Mouse (Mus musculus) CH12.LX (cell line): ENCODE data around the gene Mrpl2. TPM values are rescaled to one million over a fixed set of nuclear protein-coding genes. Genes with fewer than 3 reads are reported as not detected.

Experiments used
- DNase-seq: peaks from one replicate; pipeline ENCODE4 v3.0.0-alpha.2; 2013; ENCODE audit errors: extremely low read depth
- H3K27ac ChIP-seq: 2 replicates; pipeline ENCODE4 v1.5.1; 2012; ENCODE audit warnings: low read depth, mild to moderate bottlenecking, control low read depth, moderate library complexity; ENCODE audit not compliant: insufficient read depth
- H3K27me3 ChIP-seq: replicated peaks from 2 replicates; pipeline ENCODE3; 2012; ENCODE audit warnings: inconsistent platforms
- H3K36me3 ChIP-seq, 2 experiments: replicated peaks in 1 of 2; 2 replicates each; pipeline versions ENCODE3 to v1.6.1; 2012; ENCODE audit warnings: inconsistent platforms in 1 of 2, low read length in 1 of 2, mild to moderate bottlenecking in 1 of 2, mixed read lengths in 1 of 2, moderate library complexity in 1 of 2; ENCODE audit not compliant: control insufficient read depth in 1 of 2, insufficient read depth in 1 of 2
- H3K4me1 ChIP-seq, 2 experiments: 2 replicates each; pipeline ENCODE4 v1.6.1; 2012; ENCODE audit warnings: inconsistent platforms in 1 of 2, moderate library complexity in 1 of 2; ENCODE audit not compliant: insufficient read depth in 2 of 2, control insufficient read depth in 1 of 2
- H3K4me2 ChIP-seq: 2 replicates; pipeline ENCODE4 v1.6.1; 2012; ENCODE audit warnings: low read depth, mild to moderate bottlenecking, control low read depth; ENCODE audit not compliant: poor library complexity, insufficient read depth, severe bottlenecking
- H3K4me3 ChIP-seq, 3 experiments: fragments of 150-350 bp in 1 of 3; sonication (generic) in 1 of 3; replicated peaks in 1 of 3; 2 replicates each; pipeline versions ENCODE3 to v1.5.1; 2011 to 2012; ENCODE audit warnings: low read depth in 2 of 3, low read length in 2 of 3, mild to moderate bottlenecking in 2 of 3, moderate library complexity in 2 of 3, control low read depth in 1 of 3, improper control_type of control experiment in 1 of 3, inconsistent platforms in 1 of 3, mixed read lengths in 1 of 3; ENCODE audit not compliant: poor library complexity in 1 of 3
- H3K79me2 ChIP-seq: replicated peaks from 2 replicates; pipeline ENCODE4 v1.6.1; 2012; ENCODE audit warnings: mild to moderate bottlenecking, moderate library complexity; ENCODE audit not compliant: control insufficient read depth, poor library complexity, insufficient read depth, severe bottlenecking; ENCODE audit errors: extremely low read depth
- H3K9ac ChIP-seq: 2 replicates; pipeline ENCODE4 v1.6.1; 2012; ENCODE audit warnings: low read depth, mild to moderate bottlenecking, control low read depth, moderate library complexity; ENCODE audit not compliant: insufficient read depth
- H3K9me3 ChIP-seq: replicated peaks from 2 replicates; pipeline ENCODE3; 2012; ENCODE audit warnings: low read length, inconsistent platforms, mixed read lengths
- BHLHE40 ChIP-seq: IDR thresholded peaks from 2 replicates; pipeline ENCODE4 v1.6.1; 2011; ENCODE audit warnings: mild to moderate bottlenecking, low read depth, low read length, improper control_type of control experiment
- CHD1 ChIP-seq: IDR thresholded peaks from 2 replicates; pipeline ENCODE4 v1.6.1; 2012; ENCODE audit warnings: low read depth, low read length, improper control_type of control experiment, inconsistent platforms
- CHD2 ChIP-seq: IDR thresholded peaks from 2 replicates; pipeline ENCODE4 v1.6.1; 2011; ENCODE audit warnings: low read length, improper control_type of control experiment
- CTCF ChIP-seq, 2 experiments: IDR thresholded peaks in 1 of 2; conservative IDR thresholded peaks in 1 of 2; 2 replicates each; pipeline ENCODE4 v1.5.1; 2011 to 2012; ENCODE audit warnings: low read depth in 2 of 2, low read length in 2 of 2, improper control_type of control experiment in 1 of 2, inconsistent platforms in 1 of 2, mild to moderate bottlenecking in 1 of 2, moderate library complexity in 1 of 2
- E2F4 ChIP-seq: IDR thresholded peaks from 2 replicates; pipeline ENCODE4 v1.6.1; 2011; ENCODE audit warnings: low read depth, low read length, improper control_type of control experiment; ENCODE audit not compliant: insufficient replicate concordance
- ELF1 ChIP-seq: IDR thresholded peaks from 2 replicates; pipeline ENCODE4 v1.6.1; 2014; ENCODE audit warnings: low read depth, mild to moderate bottlenecking, inconsistent platforms, low read length, improper control_type of control experiment
- EP300 ChIP-seq: IDR thresholded peaks from 2 replicates; pipeline ENCODE4 v1.6.1; 2011; ENCODE audit warnings: low read length, improper control_type of control experiment
- ETS1 ChIP-seq: conservative IDR thresholded peaks from 2 replicates; pipeline ENCODE4 v1.6.1; 2012; ENCODE audit warnings: low read depth, mild to moderate bottlenecking, inconsistent platforms, low read length, improper control_type of control experiment, moderate library complexity
- GABPA ChIP-seq: IDR thresholded peaks from 2 replicates; pipeline ENCODE4 v1.6.1; 2012; ENCODE audit warnings: low read depth, low read length, improper control_type of control experiment, inconsistent platforms; ENCODE audit not compliant: insufficient replicate concordance
- HCFC1 ChIP-seq: IDR thresholded peaks from 2 replicates; pipeline ENCODE4 v1.6.1; 2012; ENCODE audit warnings: low read depth, mild to moderate bottlenecking, inconsistent platforms, low read length, improper control_type of control experiment
- IRF4 ChIP-seq: IDR thresholded peaks from 2 replicates; pipeline ENCODE4 v1.6.1; 2014; ENCODE audit warnings: low read depth, mild to moderate bottlenecking, inconsistent platforms, low read length, improper control_type of control experiment
- JUN ChIP-seq: IDR thresholded peaks from 2 replicates; pipeline ENCODE4 v1.6.1; 2011; ENCODE audit warnings: low read depth, mild to moderate bottlenecking, low read length, improper control_type of control experiment, moderate library complexity; ENCODE audit not compliant: insufficient read depth
- JUND ChIP-seq: conservative IDR thresholded peaks from 2 replicates; pipeline ENCODE4 v1.6.1; 2011; ENCODE audit warnings: low read depth, low read length, improper control_type of control experiment
- KAT2A ChIP-seq: IDR thresholded peaks from 2 replicates; pipeline ENCODE4 v1.6.1; 2012; ENCODE audit warnings: low read length, improper control_type of control experiment, inconsistent platforms; ENCODE audit not compliant: insufficient replicate concordance
- MAFK ChIP-seq: IDR thresholded peaks from 2 replicates; pipeline ENCODE4 v1.6.1; 2011; ENCODE audit warnings: low read length, improper control_type of control experiment; ENCODE audit not compliant: insufficient replicate concordance
- MAX ChIP-seq: IDR thresholded peaks from 2 replicates; pipeline ENCODE4 v1.6.1; 2011; ENCODE audit warnings: low read length, improper control_type of control experiment
- MAZ ChIP-seq: IDR thresholded peaks from 2 replicates; pipeline ENCODE4 v1.6.1; 2012; ENCODE audit warnings: low read depth, mild to moderate bottlenecking, inconsistent platforms, low read length, improper control_type of control experiment, moderate library complexity
- MEF2A ChIP-seq: IDR thresholded peaks from 2 replicates; pipeline ENCODE4 v1.6.1; 2014; ENCODE audit warnings: low read depth, mild to moderate bottlenecking, inconsistent platforms, low read length, improper control_type of control experiment, borderline replicate concordance
- MXI1 ChIP-seq: IDR thresholded peaks from 2 replicates; pipeline ENCODE4 v1.6.1; 2011; ENCODE audit warnings: mild to moderate bottlenecking, low read depth, low read length, improper control_type of control experiment
- MYC ChIP-seq: IDR thresholded peaks from 2 replicates; pipeline ENCODE4 v1.6.1; 2011; ENCODE audit warnings: low read depth, mild to moderate bottlenecking, improper control_type of control experiment, low read length
- NELFE ChIP-seq: IDR thresholded peaks from 2 replicates; pipeline ENCODE4 v1.6.1; 2011; ENCODE audit warnings: low read depth, low read length, improper control_type of control experiment
- NRF1 ChIP-seq: IDR thresholded peaks from 2 replicates; pipeline ENCODE4 v1.6.1; 2014; ENCODE audit warnings: low read depth, mild to moderate bottlenecking, inconsistent platforms, low read length, improper control_type of control experiment, moderate library complexity
- PAX5 ChIP-seq: IDR thresholded peaks from 2 replicates; pipeline ENCODE4 v1.6.1; 2012; ENCODE audit warnings: low read length, inconsistent platforms, mixed read lengths
- POLR2A ChIP-seq: IDR thresholded peaks from 2 replicates; pipeline ENCODE4 v1.6.1; 2011; ENCODE audit warnings: low read depth, mild to moderate bottlenecking, improper control_type of control experiment, low read length
- POLR2AphosphoS2 ChIP-seq: IDR thresholded peaks from 2 replicates; pipeline ENCODE4 v1.6.1; 2011; ENCODE audit warnings: low read depth, low read length, improper control_type of control experiment
- RAD21 ChIP-seq: IDR thresholded peaks from 2 replicates; pipeline ENCODE4 v1.6.1; 2011; ENCODE audit warnings: low read depth, mild to moderate bottlenecking, low read length, improper control_type of control experiment, moderate library complexity
- RCOR1 ChIP-seq: conservative IDR thresholded peaks from 2 replicates; pipeline ENCODE4 v1.6.1; 2012; ENCODE audit warnings: low read depth, mild to moderate bottlenecking, inconsistent platforms, low read length, improper control_type of control experiment
- SIN3A ChIP-seq: IDR thresholded peaks from 2 replicates; pipeline ENCODE4 v1.6.1; 2012; ENCODE audit warnings: low read length, improper control_type of control experiment, inconsistent platforms
- SMC3 ChIP-seq: IDR thresholded peaks from 2 replicates; pipeline ENCODE4 v1.6.1; 2011; ENCODE audit warnings: low read depth, low read length, improper control_type of control experiment
- TBP ChIP-seq: conservative IDR thresholded peaks from 2 replicates; pipeline ENCODE4 v1.6.1; 2011; ENCODE audit warnings: low read depth, low read length, improper control_type of control experiment
- TCF12 ChIP-seq: IDR thresholded peaks from 2 replicates; pipeline ENCODE4 v1.6.1; 2014; ENCODE audit warnings: low read depth, mild to moderate bottlenecking, inconsistent platforms, low read length, improper control_type of control experiment
- UBTF ChIP-seq: IDR thresholded peaks from 2 replicates; pipeline ENCODE4 v1.6.1; 2012; ENCODE audit warnings: low read depth, mild to moderate bottlenecking, inconsistent platforms, low read length, improper control_type of control experiment, moderate library complexity
- USF1 ChIP-seq: IDR thresholded peaks from 2 replicates; pipeline ENCODE4 v1.6.1; 2014; ENCODE audit warnings: low read depth, mild to moderate bottlenecking, inconsistent platforms, low read length, improper control_type of control experiment
- USF2 ChIP-seq: conservative IDR thresholded peaks from 2 replicates; pipeline ENCODE4 v1.6.1; 2011; ENCODE audit warnings: low read depth, low read length, improper control_type of control experiment
- ZC3H11A ChIP-seq: IDR thresholded peaks from 2 replicates; pipeline ENCODE4 v1.6.1; 2012; ENCODE audit warnings: low read depth, mild to moderate bottlenecking, inconsistent platforms, low read length, improper control_type of control experiment
- ZKSCAN1 ChIP-seq: IDR thresholded peaks from 2 replicates; pipeline ENCODE4 v1.6.1; 2012; ENCODE audit warnings: low read depth, inconsistent platforms, low read length, improper control_type of control experiment, borderline replicate concordance
- ZMIZ1 ChIP-seq: IDR thresholded peaks from 2 replicates; pipeline ENCODE4 v1.6.1; 2012; ENCODE audit warnings: low read depth, mild to moderate bottlenecking, inconsistent platforms, low read length, improper control_type of control experiment
- ZNF384 ChIP-seq: IDR thresholded peaks from 2 replicates; pipeline ENCODE4 v1.6.1; 2012; ENCODE audit warnings: low read depth, low read length, improper control_type of control experiment, inconsistent platforms
- dilution Hi-C: fragments of 300-500 bp; cut with MboI; formaldehyde crosslinking; loops from 2 replicates; pipeline ENCODE4 v1.14.3; 2020; ENCODE audit warnings: low sequenced_read_pairs; ENCODE audit not compliant: extremely low pct_unique_long_range_greater_than_20kb, extremely low pct_ligation_motif_present
- in situ Hi-C: fragments of 300-500 bp; cut with MboI; formaldehyde crosslinking; loops from 3 replicates; pipeline ENCODE4 v1.14.3; 2019; ENCODE audit warnings: low sequenced_read_pairs, low pct_ligation_motif_present, low pct_unique_long_range_greater_than_20kb, mixed read lengths
- polyA plus RNA-seq: library from polyadenylated mRNA; unstranded; fragments of >175 nt; gene quantifications from 2 replicates; pipeline ENCODE4 v1.2.1, GENCODE M21; 2012; ENCODE audit warnings: low read depth; ENCODE audit not compliant: insufficient read length
- total RNA-seq, 2 experiments: library from RNA; depleted of rRNA; stranded (reverse); fragments of 300-350 nt in 1 of 2; fragments of >200 nt in 1 of 2; gene quantifications; 2 replicates each; pipeline ENCODE4 v1.2.3; 2012 to 2014

Mrpl2 gene
- total RNA-seq (2012; rRNA removed) = 235 and 238 TPM in 2 replicates
- 128 and 130 TPM in 2 replicates for total RNA-seq (2014; rRNA removed)
- 158 and 201 TPM in 2 replicates for polyA plus RNA-seq

- Histone ChIP-seq H3K4me3 (peak within 1 kb of the TSS; percentile 75 to 96 (median 92)), H3K27ac (peak within 1 kb of the TSS; percentile 26; the same call in 1 of the 2 replicates), H3K4me2 (peak within 1 kb of the TSS; percentile 99), H3K9ac (peak within 1 kb of the TSS; percentile 91), H3K9me3 (no peaks in the 10 kb centered on the region), H3K27me3 (no peaks in the 10 kb centered on the region), H3K79me2 (peaks cover 9% of the 10 kb centered on the region), H3K4me1 (peaks cover 5 to 45% of the 10 kb centered on the region in 2 experiments; a peak in 3 of 4 replicates), H3K36me3 (peaks cover 14 to 35% of the 10 kb centered on the region in 2 experiments)
- peak; percentile 44; the same call in 1 of the 2 replicates for TF ChIP-seq GABPA
- TF ChIP-seq USF1 = peak; percentile 94
- TF ChIP-seq TBP = 0 out of 2 replicates have a peak, but pooled peaks have one; percentile 48
- peak; percentile 71; the same call in 1 of the 2 replicates for TF ChIP-seq TCF12
- peak; percentile 96 for TF ChIP-seq MAX
- peak; percentile 91 for TF ChIP-seq MXI1
- TF ChIP-seq CHD2 = peak; percentile 72; the same call in 1 of the 2 replicates
- TF ChIP-seq MYC = peak; percentile 67; the same call in 1 of the 2 replicates
- TF ChIP-seq ZKSCAN1 = no peak
- no peak for TF ChIP-seq UBTF
- TF ChIP-seq KAT2A = peak; percentile 83; the same call in 1 of the 2 replicates
- peak; percentile 97 for TF ChIP-seq POLR2A
- no peak for TF ChIP-seq JUND
- no peak for TF ChIP-seq RCOR1
- TF ChIP-seq CTCF (conservative IDR thresholded peaks at IDR 0.05 in 1 of 2, IDR thresholded peaks at IDR 0.05 in 1 of 2; ENCODE audit: low read depth in 2 of 2, low read length in 2 of 2) = no peak
- peak; percentile 64 for TF ChIP-seq NRF1
- TF ChIP-seq SIN3A = peak; percentile 98
- TF ChIP-seq BHLHE40 = no peak
- 0 out of 2 replicates have a peak, but pooled peaks have one; percentile 46 for TF ChIP-seq MAZ
- peak; percentile 97 for TF ChIP-seq NELFE
- peak; percentile 76 for TF ChIP-seq MEF2A
- peak; percentile 67; the same call in 1 of the 2 replicates for TF ChIP-seq ELF1
- no peak for TF ChIP-seq EP300
- TF ChIP-seq E2F4 = no peak
- TF ChIP-seq RAD21 = no peak
- TF ChIP-seq JUN = no peak
- no peak for TF ChIP-seq ZNF384
- no peak; the same call in 1 of the 2 replicates for TF ChIP-seq ZMIZ1
- TF ChIP-seq IRF4 = peak; percentile 88
- peak; percentile 88; the same call in 1 of the 2 replicates for TF ChIP-seq POLR2AphosphoS2
- no peak for TF ChIP-seq SMC3
- no peak for TF ChIP-seq CHD1
- peak; percentile 92 for TF ChIP-seq HCFC1
- no peak for TF ChIP-seq PAX5
- no peak for TF ChIP-seq MAFK
- TF ChIP-seq ETS1 = peak; percentile 65
- peak; percentile 92 for TF ChIP-seq USF2
- TF ChIP-seq ZC3H11A = no peak
- dilution Hi-C loops = no loop called here
- DNase-seq = peak; percentile 98
- in situ Hi-C loops = no loop called here
Measured at GRCm38 (mm10) chr17:46645561-46646321, at the start of gene Mrpl2, which contains the start of gene Klc4. TSS of gene Mrpl2 (plus strand) at chr17:46646229. TSS of gene Klc4 (minus strand) at chr17:46646022.
